Mouse (Mus musculus) forebrain, embryonic 11.5 days (tissue): ENCODE measurements around the gene Olfr686. TPM values are rescaled to one million over a fixed set of nuclear protein-coding genes. Genes with fewer than 3 reads are reported as not detected.

Experiments
- ATAC-seq: fragments of 200-750 bp; cut with Nextera tagmentation; replicated peaks from 2 replicates; pipeline ENCODE4 v1.8.0; 2017; ENCODE audit warnings: moderate TSS enrichment; ENCODE audit not compliant: low FRiP score
- DNase-seq: peaks from one replicate; pipeline ENCODE4 v3.0.0-alpha.2; 2017; ENCODE audit warnings: low spot score
- H3K27ac ChIP-seq: fragments of 300-500 bp; sonication (generic); 2 replicates; pipeline ENCODE4 v1.5.1; 2014; ENCODE audit warnings: low read depth, low read length
- H3K27me3 ChIP-seq: fragments of 300-500 bp; sonication (generic); 2 replicates; pipeline ENCODE4 v1.6.1; 2014; ENCODE audit warnings: mild to moderate bottlenecking, low read length, mixed read lengths; ENCODE audit not compliant: control insufficient read depth, insufficient read depth
- H3K36me3 ChIP-seq: fragments of 300-500 bp; sonication (generic); 2 replicates; pipeline ENCODE4 v1.6.1; 2014; ENCODE audit warnings: mild to moderate bottlenecking, low read length, moderate library complexity, mixed read lengths; ENCODE audit not compliant: control insufficient read depth, insufficient read depth
- H3K4me1 ChIP-seq: fragments of 300-500 bp; sonication (generic); replicated peaks from 2 replicates; pipeline ENCODE4 v1.6.1; 2014; ENCODE audit warnings: low read length, mixed read lengths; ENCODE audit not compliant: control insufficient read depth, insufficient read depth
- H3K4me2 ChIP-seq: fragments of 300-500 bp; sonication (generic); 2 replicates; pipeline ENCODE4 v1.6.1; 2014; ENCODE audit warnings: low read depth, mild to moderate bottlenecking, low read length, moderate library complexity, mixed read lengths; ENCODE audit not compliant: severe bottlenecking
- H3K4me3 ChIP-seq: fragments of 300-500 bp; sonication (generic); 2 replicates; pipeline ENCODE4 v1.5.1; 2014; ENCODE audit warnings: low read depth, low read length
- H3K9ac ChIP-seq: fragments of 300-500 bp; sonication (generic); 2 replicates; pipeline ENCODE4 v1.6.1; 2014; ENCODE audit warnings: low read length
- H3K9me3 ChIP-seq: fragments of 300-500 bp; sonication (generic); 2 replicates; pipeline ENCODE4 v1.6.1; 2016; ENCODE audit warnings: low read length, mixed read lengths; ENCODE audit not compliant: control insufficient read depth
- WGBS: fragments of 180-500 bp; shearing (Covaris S2); extraction: QIAGEN DNeasy Blood & Tissue Kit; methylation state at CpG from one replicate; pipeline ENCODE4 v1.1.7; 2014; 5-methylcytosine and 5-hydroxymethylcytosine counted together
- polyA plus RNA-seq: library from polyadenylated mRNA; unstranded; fragments of >200 nt; fragmentation: Nextera tagmentation; extraction: Ambion mirVana; gene quantifications from 2 replicates; pipeline ENCODE4 v1.2.1, GENCODE M21; 2014

The Olfr686 gene
- polyA plus RNA-seq, 1 experiment from 2014 or later = not detected

GRCm38 (mm10) chr7:105214761-105215160 is 7.5 kb upstream of the Olfr686 start:
- Histone ChIP-seq H3K36me3 (no peaks in the 10 kb centered on the region), H3K4me1 (no peaks in the 10 kb centered on the region), H3K9ac (no peak overlapping the region), H3K27me3 (no peaks in the 10 kb centered on the region), H3K9me3 (no peaks in the 10 kb centered on the region), H3K4me2 (no peak overlapping the region), H3K4me3 (no peak overlapping the region), H3K27ac (no peak overlapping the region)
- ATAC-seq (no peak), DNase-seq (no peak)
- whole genome bisulfite sequencing = 60% methylated on average over 1 of the region's 1 CpGs

DNA sequence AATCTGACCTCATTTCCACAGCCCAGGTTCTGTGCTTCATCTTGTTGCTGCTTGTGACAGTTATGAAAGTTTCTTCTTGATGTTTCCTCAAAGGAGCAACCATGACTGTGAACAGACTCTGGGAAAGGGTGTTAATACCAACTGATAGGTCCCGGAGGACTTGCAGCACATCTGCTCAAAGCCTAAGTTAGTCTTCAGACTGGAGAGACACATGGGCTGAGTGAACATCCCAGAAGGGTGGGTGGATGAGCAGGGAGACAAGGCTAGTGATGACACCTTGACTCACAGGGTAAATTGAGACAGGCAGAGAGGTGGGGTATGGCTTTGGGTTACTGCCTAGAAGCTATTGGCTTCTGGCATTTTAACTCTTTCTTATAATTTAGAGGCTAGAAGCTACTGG is 21.4 kb downstream of the Olfr686 start, which contains the start of gene Olfr685:
Olfr685 (minus strand) TSS at position 101 of the 400 bp plus-strand sequence.
- no peaks in the 10 kb centered on the region for H3K4me1 ChIP-seq
- no peak within 1 kb of the TSS for H3K27ac ChIP-seq
- no peak within 1 kb of the TSS for H3K9ac ChIP-seq
- ATAC-seq (no peak), DNase-seq (no peak)
- WGBS = 91% methylated on average over 1 of the region's 1 CpGs
- no peaks in the 10 kb centered on the region for H3K36me3 ChIP-seq
- H3K4me2 ChIP-seq = no peak within 1 kb of the TSS
- H3K9me3 ChIP-seq = no peaks in the 10 kb centered on the region
- H3K4me3 ChIP-seq = no peak within 1 kb of the TSS
- H3K27me3 ChIP-seq = no peaks in the 10 kb centered on the region

- ATAC-seq (no peak), DNase-seq (no peak)
- Histone ChIP-seq H3K4me1 (no peaks in the 10 kb centered on the region), H3K9me3 (no peaks in the 10 kb centered on the region), H3K27ac (no peak overlapping the region), H3K27me3 (no peaks in the 10 kb centered on the region), H3K36me3 (no peaks in the 10 kb centered on the region), H3K9ac (no peak overlapping the region), H3K4me3 (no peak overlapping the region), H3K4me2 (no peak overlapping the region)
- WGBS = 56% methylated on average over 4 of the region's 4 CpGs
These were observed 36.5 kb downstream of the Olfr686 start for GRCm38 (mm10) chr7:105170773-105171172.

- ATAC-seq (no peak), DNase-seq (no peak)
- Histone ChIP-seq H3K36me3 (no peaks in the 10 kb centered on the region), H3K9me3 (no peaks in the 10 kb centered on the region), H3K9ac (no peak within 1 kb of the TSS), H3K4me1 (no peaks in the 10 kb centered on the region), H3K27me3 (no peaks in the 10 kb centered on the region), H3K27ac (no peak within 1 kb of the TSS), H3K4me3 (no peak within 1 kb of the TSS), H3K4me2 (no peak within 1 kb of the TSS)
- 84% methylated on average over 1 of the region's 1 CpGs for WGBS
These were observed 43.7 kb downstream of the Olfr686 start, which contains the start of gene Olfr684 for GRCm38 (mm10) chr7:105163553-105163952. TSS of gene Olfr684 (minus strand) at chr7:105163653.

Other genes with a start within 250 kb of the Olfr686 start
- not detected in 2 replicates for gene Olfr670, start 244.9 kb downstream of the Olfr686 start, polyA plus RNA-seq
- not detected in 2 replicates for gene Olfr671, start 228.4 kb downstream of the Olfr686 start, polyA plus RNA-seq
- gene Olfr672, start 205.5 kb downstream of the Olfr686 start, polyA plus RNA-seq = not detected in 2 replicates
- gene Olfr675, start 179.0 kb downstream of the Olfr686 start, polyA plus RNA-seq = not detected in 2 replicates
- not detected in 2 replicates for gene Olfr676, start 174.8 kb downstream of the Olfr686 start, polyA plus RNA-seq
- gene Olfr677, start 156.1 kb downstream of the Olfr686 start, polyA plus RNA-seq = not detected in 2 replicates
- not detected in 2 replicates for gene Olfr678, start 143.0 kb downstream of the Olfr686 start, polyA plus RNA-seq
- gene Olfr679, start 126.3 kb downstream of the Olfr686 start, polyA plus RNA-seq = not detected in 2 replicates
- not detected in 2 replicates for gene Olfr680-ps1, start 114.7 kb downstream of the Olfr686 start, polyA plus RNA-seq
- not detected in 2 replicates for gene Olfr681, start 90.6 kb downstream of the Olfr686 start, polyA plus RNA-seq
- not detected in 2 replicates for gene Olfr683, start 60.5 kb downstream of the Olfr686 start, polyA plus RNA-seq
- gene Olfr684, start 43.8 kb downstream of the Olfr686 start, polyA plus RNA-seq = not detected in 2 replicates
- gene Olfr685, start 21.5 kb downstream of the Olfr686 start, polyA plus RNA-seq = not detected in 2 replicates
- gene Olfr688, start 80.6 kb upstream of the Olfr686 start, polyA plus RNA-seq = not detected in 2 replicates
- gene Olfr689, start 103.7 kb upstream of the Olfr686 start, polyA plus RNA-seq = not detected in 2 replicates
- not detected in 2 replicates for gene Olfr690, start 126.6 kb upstream of the Olfr686 start, polyA plus RNA-seq
- 0.12 and 0.39 TPM in 2 replicates for gene Olfr691, start 134.8 kb upstream of the Olfr686 start, polyA plus RNA-seq
- gene Olfr692, start 160.7 kb upstream of the Olfr686 start, polyA plus RNA-seq = not detected in 2 replicates
- gene Gm5901, start 167.6 kb upstream of the Olfr686 start, polyA plus RNA-seq = not detected in 2 replicates
- 45.0 and 47.4 TPM in 2 replicates for gene Fam160a2, start 192.6 kb upstream of the Olfr686 start, polyA plus RNA-seq
- 0.15 TPM in 1 of 2 replicates, not detected in the other for gene Cnga4, start 197.1 kb upstream of the Olfr686 start, polyA plus RNA-seq
- 0.13 and 0.51 TPM in 2 replicates for gene Cckbr, start 218.2 kb upstream of the Olfr686 start, polyA plus RNA-seq